13 mouse cellular contexts compared by ENCODE assay signal in the genomic region with DNA sequence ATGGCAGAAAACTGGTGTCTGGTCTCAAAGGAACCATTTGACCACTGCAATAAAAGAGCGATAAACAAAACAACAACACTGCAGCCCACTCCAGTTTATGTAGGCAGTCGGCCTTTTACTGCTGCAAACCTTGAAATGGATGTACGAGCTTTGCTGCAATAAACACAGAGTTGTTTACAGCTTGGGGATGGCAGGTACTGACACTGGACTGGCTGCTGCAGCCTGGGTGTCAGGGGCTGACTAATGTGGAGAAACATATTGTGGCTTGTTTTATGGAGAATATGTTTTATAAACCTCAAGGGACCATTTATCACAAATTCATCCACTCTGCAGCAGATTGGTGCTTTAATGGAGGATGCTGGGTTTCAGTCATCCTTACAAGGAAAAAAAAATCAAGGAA.
"Had no signal": no experiment of that assay in that cellular context is flagged by ENCODE, and none has a peak within 500 bp of the region (broad histone marks: within the 10 kb centered on the region; RNA-seq: fewer than 3 reads in every experiment).

No protein-coding gene starts in this region.

- H3K27ac ChIP-seq: kidney, postnatal 0 days; layer of hippocampus, adult 2 months; limb, embryonic 13.5 days; liver, embryonic 14.5 days; midbrain, embryonic 13.5 days had no signal

- H3K27me3 ChIP-seq: limb, embryonic 13.5 days; midbrain, embryonic 13.5 days had no signal

- ATAC-seq: inflammation-experienced regulatory T-cells, adult 6 months; intestine, postnatal 0 days; midbrain, embryonic 13.5 days had no signal

- H3K9ac ChIP-seq: limb, embryonic 13.5 days; liver, embryonic 14.5 days; midbrain, embryonic 13.5 days had no signal

- H3K4me3 ChIP-seq: layer of hippocampus, adult 2 months; limb, embryonic 13.5 days; midbrain, embryonic 13.5 days had no signal

- H3K4me2 ChIP-seq: limb, embryonic 13.5 days; midbrain, embryonic 13.5 days had no signal

- DNase-seq: kidney, adult 8-10 months; lung, adult 18-20 months; right cerebral cortex, postnatal 4 days; spleen, adult 18-20 months; thymus, adult 18-20 months; thymus, postnatal 14 days had no signal

- H3K36me3 ChIP-seq: limb, embryonic 13.5 days; midbrain, embryonic 13.5 days had no signal

- H3K9me3 ChIP-seq: limb, embryonic 13.5 days; midbrain, embryonic 13.5 days had no signal

- H3K4me1 ChIP-seq: midbrain, embryonic 13.5 days had no signal
